Mouse (Mus musculus): ENCODE data around the gene Bank1. TPM values are rescaled to one million over a fixed set of nuclear protein-coding genes. Genes with fewer than 3 reads are reported as not detected.

Bank1 gene
- polyA plus RNA-seq, 1 experiment from 2014 or later = 1.5 TPM

- Histone ChIP-seq H3K4me1 (replicated peaks; ENCODE audit: control insufficient read depth, insufficient read depth, low read length) (no peaks in the 10 kb centered on the region), H3K27me3 (ENCODE audit: control insufficient read depth, insufficient read depth, low read length) (no peaks in the 10 kb centered on the region), H3K9ac (ENCODE audit: low read depth, low read length) (no peak overlapping the region), H3K36me3 (ENCODE audit: control insufficient read depth, insufficient read depth, low read length) (no peaks in the 10 kb centered on the region), H3K4me3 (ENCODE audit: low read depth, low read length) (no peak overlapping the region), H3K27ac (ENCODE audit: low read depth, low read length) (no peak overlapping the region), H3K9me3 (ENCODE audit: control insufficient read depth, low read length) (no peaks in the 10 kb centered on the region), H3K4me2 (replicated peaks; ENCODE audit: low read depth, low read length) (no peak overlapping the region)
- DNase-seq (ENCODE audit: low spot score) (no peak), ATAC-seq (ENCODE audit: low FRiP score) (no peak)
- 82% methylated on average over 1 of the region's 1 CpGs for WGBS
These were observed 244.6 kb downstream of the Bank1 start for GRCm38 (mm10) chr3:136081264-136081663.

GRCm38 (mm10) chr3:136078535-136078934 is 247.3 kb downstream of the Bank1 start:
- Histone ChIP-seq H3K9me3 (ENCODE audit: control insufficient read depth, low read length) (no peaks in the 10 kb centered on the region), H3K4me1 (replicated peaks; ENCODE audit: control insufficient read depth, insufficient read depth, low read length) (no peaks in the 10 kb centered on the region), H3K9ac (ENCODE audit: low read depth, low read length) (no peak overlapping the region), H3K4me2 (replicated peaks; ENCODE audit: low read depth, low read length) (no peak overlapping the region), H3K27me3 (ENCODE audit: control insufficient read depth, insufficient read depth, low read length) (no peaks in the 10 kb centered on the region), H3K27ac (ENCODE audit: low read depth, low read length) (no peak overlapping the region), H3K36me3 (ENCODE audit: control insufficient read depth, insufficient read depth, low read length) (no peaks in the 10 kb centered on the region), H3K4me3 (ENCODE audit: low read depth, low read length) (no peak overlapping the region)
- ATAC-seq (ENCODE audit: low FRiP score) (no peak), DNase-seq (ENCODE audit: low spot score) (no peak)
- 91% methylated on average over 2 of the region's 2 CpGs for WGBS

GRCm38 (mm10) chr3:136070394-136070793 is 255.5 kb downstream of the Bank1 start:
- WGBS = 90% methylated on average over 3 of the region's 3 CpGs
- Histone ChIP-seq H3K9me3 (ENCODE audit: control insufficient read depth, low read length) (no peaks in the 10 kb centered on the region), H3K4me2 (replicated peaks; ENCODE audit: low read depth, low read length) (no peak overlapping the region), H3K4me1 (replicated peaks; ENCODE audit: control insufficient read depth, insufficient read depth, low read length) (no peaks in the 10 kb centered on the region), H3K36me3 (ENCODE audit: control insufficient read depth, insufficient read depth, low read length) (no peaks in the 10 kb centered on the region), H3K27ac (ENCODE audit: low read depth, low read length) (no peak overlapping the region), H3K27me3 (ENCODE audit: control insufficient read depth, insufficient read depth, low read length) (no peaks in the 10 kb centered on the region), H3K9ac (ENCODE audit: low read depth, low read length) (no peak overlapping the region), H3K4me3 (ENCODE audit: low read depth, low read length) (no peak overlapping the region)
- ATAC-seq (ENCODE audit: low FRiP score) = no peak
- no peak for DNase-seq (ENCODE audit: low spot score)

GRCm38 (mm10) chr3:136061907-136062306 is 264.0 kb downstream of the Bank1 start:
- no peak overlapping the region for H3K4me3 ChIP-seq (ENCODE audit: low read depth, low read length)
- H3K27ac ChIP-seq (ENCODE audit: low read depth, low read length) = no peak overlapping the region
- ATAC-seq (ENCODE audit: low FRiP score) (no peak), DNase-seq (ENCODE audit: low spot score) (no peak)
- H3K9me3 ChIP-seq (ENCODE audit: control insufficient read depth, low read length) = no peaks in the 10 kb centered on the region
- H3K4me2 ChIP-seq (replicated peaks; ENCODE audit: low read depth, low read length) = no peak overlapping the region
- H3K36me3 ChIP-seq (ENCODE audit: control insufficient read depth, insufficient read depth, low read length) = no peaks in the 10 kb centered on the region
- H3K4me1 ChIP-seq (replicated peaks; ENCODE audit: control insufficient read depth, insufficient read depth, low read length) = no peaks in the 10 kb centered on the region
- H3K9ac ChIP-seq (ENCODE audit: low read depth, low read length) = no peak overlapping the region
- no peaks in the 10 kb centered on the region for H3K27me3 ChIP-seq (ENCODE audit: control insufficient read depth, insufficient read depth, low read length)
- WGBS = 85% methylated on average over 2 of the region's 2 CpGs

GRCm38 (mm10) chr3:136050635-136051034 is 275.2 kb downstream of the Bank1 start:
- Histone ChIP-seq H3K9ac (ENCODE audit: low read depth, low read length) (no peak overlapping the region), H3K36me3 (ENCODE audit: control insufficient read depth, insufficient read depth, low read length) (no peaks in the 10 kb centered on the region), H3K4me1 (replicated peaks; ENCODE audit: control insufficient read depth, insufficient read depth, low read length) (no peaks in the 10 kb centered on the region), H3K27me3 (ENCODE audit: control insufficient read depth, insufficient read depth, low read length) (no peaks in the 10 kb centered on the region), H3K27ac (ENCODE audit: low read depth, low read length) (no peak overlapping the region), H3K4me2 (replicated peaks; ENCODE audit: low read depth, low read length) (no peak overlapping the region), H3K9me3 (ENCODE audit: control insufficient read depth, low read length) (no peaks in the 10 kb centered on the region), H3K4me3 (ENCODE audit: low read depth, low read length) (no peak overlapping the region)
- ATAC-seq (ENCODE audit: low FRiP score) (no peak), DNase-seq (ENCODE audit: low spot score) (no peak)
- 95% methylated on average over 3 of the region's 3 CpGs for WGBS

GRCm38 (mm10) chr3:136050215-136050614 is 275.7 kb downstream of the Bank1 start:
- Histone ChIP-seq H3K9me3 (ENCODE audit: control insufficient read depth, low read length) (no peaks in the 10 kb centered on the region), H3K27me3 (ENCODE audit: control insufficient read depth, insufficient read depth, low read length) (no peaks in the 10 kb centered on the region), H3K27ac (ENCODE audit: low read depth, low read length) (no peak overlapping the region), H3K9ac (ENCODE audit: low read depth, low read length) (no peak overlapping the region), H3K4me1 (replicated peaks; ENCODE audit: control insufficient read depth, insufficient read depth, low read length) (no peaks in the 10 kb centered on the region), H3K36me3 (ENCODE audit: control insufficient read depth, insufficient read depth, low read length) (no peaks in the 10 kb centered on the region), H3K4me2 (replicated peaks; ENCODE audit: low read depth, low read length) (no peak overlapping the region), H3K4me3 (ENCODE audit: low read depth, low read length) (no peak overlapping the region)
- ATAC-seq (ENCODE audit: low FRiP score) (no peak), DNase-seq (ENCODE audit: low spot score) (no peak)
- 91% methylated on average over 6 of the region's 6 CpGs for WGBS

- H3K4me1 ChIP-seq (replicated peaks; ENCODE audit: control insufficient read depth, insufficient read depth, low read length) = no peaks in the 10 kb centered on the region
- 86% methylated on average over 4 of the region's 4 CpGs for WGBS
These were observed 277.8 kb downstream of the Bank1 start for GRCm38 (mm10) chr3:136048026-136048425.

GRCm38 (mm10) chr3:136045381-136045780 is 280.5 kb downstream of the Bank1 start:
- WGBS = 94% methylated on average over 2 of the region's 2 CpGs
- Histone ChIP-seq H3K36me3 (ENCODE audit: control insufficient read depth, insufficient read depth, low read length) (no peaks in the 10 kb centered on the region), H3K27me3 (ENCODE audit: control insufficient read depth, insufficient read depth, low read length) (no peaks in the 10 kb centered on the region), H3K27ac (ENCODE audit: low read depth, low read length) (no peak overlapping the region), H3K4me1 (replicated peaks; ENCODE audit: control insufficient read depth, insufficient read depth, low read length) (no peaks in the 10 kb centered on the region), H3K9ac (ENCODE audit: low read depth, low read length) (no peak overlapping the region), H3K4me3 (ENCODE audit: low read depth, low read length) (no peak overlapping the region), H3K9me3 (ENCODE audit: control insufficient read depth, low read length) (no peaks in the 10 kb centered on the region), H3K4me2 (replicated peaks; ENCODE audit: low read depth, low read length) (no peak overlapping the region)
- DNase-seq (ENCODE audit: low spot score) (no peak), ATAC-seq (ENCODE audit: low FRiP score) (no peak)

More at GRCm38 (mm10) chr3:136048026-136048425, 277.8 kb downstream of the Bank1 start:
- ATAC-seq (ENCODE audit: low FRiP score) (no peak), DNase-seq (ENCODE audit: low spot score) (no peak)
- no peak overlapping the region for H3K4me2 ChIP-seq (replicated peaks; ENCODE audit: low read depth, low read length)
- H3K27me3 ChIP-seq (ENCODE audit: control insufficient read depth, insufficient read depth, low read length) = no peaks in the 10 kb centered on the region
- no peak overlapping the region for H3K4me3 ChIP-seq (ENCODE audit: low read depth, low read length)
- H3K9ac ChIP-seq (ENCODE audit: low read depth, low read length) = no peak overlapping the region
- no peak overlapping the region for H3K27ac ChIP-seq (ENCODE audit: low read depth, low read length)
- H3K9me3 ChIP-seq (ENCODE audit: control insufficient read depth, low read length) = no peaks in the 10 kb centered on the region
- H3K36me3 ChIP-seq (ENCODE audit: control insufficient read depth, insufficient read depth, low read length) = no peaks in the 10 kb centered on the region

GRCm38 (mm10) chr3:136040041-136040440 is 285.8 kb downstream of the Bank1 start:
- Histone ChIP-seq H3K36me3 (ENCODE audit: control insufficient read depth, insufficient read depth, low read length) (no peaks in the 10 kb centered on the region), H3K27me3 (ENCODE audit: control insufficient read depth, insufficient read depth, low read length) (no peaks in the 10 kb centered on the region), H3K27ac (ENCODE audit: low read depth, low read length) (no peak overlapping the region), H3K4me1 (replicated peaks; ENCODE audit: control insufficient read depth, insufficient read depth, low read length) (no peaks in the 10 kb centered on the region), H3K4me3 (ENCODE audit: low read depth, low read length) (no peak overlapping the region), H3K9ac (ENCODE audit: low read depth, low read length) (no peak overlapping the region), H3K4me2 (replicated peaks; ENCODE audit: low read depth, low read length) (no peak overlapping the region), H3K9me3 (ENCODE audit: control insufficient read depth, low read length) (no peaks in the 10 kb centered on the region)
- DNase-seq (ENCODE audit: low spot score) (no peak), ATAC-seq (ENCODE audit: low FRiP score) (no peak)
- 87% methylated on average over 2 of the region's 2 CpGs for WGBS

Data from hindbrain, embryonic 11.5 days (tissue).